Comparison of ENCODE assay signal across 21 mouse cellular contexts in the genomic region with DNA sequence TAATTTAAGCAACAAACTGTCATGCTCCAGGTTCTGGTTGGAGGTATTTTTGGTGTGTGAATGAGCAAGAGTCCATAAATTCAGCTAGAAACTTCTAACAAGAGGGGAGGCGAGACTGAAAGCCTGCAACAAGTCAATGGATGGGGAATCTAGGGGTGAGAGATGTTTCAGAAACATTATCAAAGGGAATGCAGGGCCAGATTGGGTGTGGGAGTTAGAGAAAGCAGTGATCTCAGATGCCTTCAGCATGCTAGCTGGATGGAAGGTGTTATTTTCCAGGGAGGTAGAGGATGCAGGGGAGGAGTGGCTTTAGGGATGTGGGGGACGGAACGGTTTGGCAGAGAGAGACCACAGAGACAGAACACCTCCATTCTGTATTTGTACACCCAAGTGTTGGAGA.
DNase-seq lines count a peak whose midpoint lies in the region; ATAC-seq and TF ChIP-seq lines count a peak whose summit lies in the region.
"Had no signal": no experiment of that assay in that cellular context is flagged by ENCODE, and none has a peak within 500 bp of the region (broad histone marks: within the 10 kb centered on the region; RNA-seq: fewer than 3 reads in every experiment).

No protein-coding gene starts in this region.

- no peak overlapping the region for H3K4me3 ChIP-seq in heart, adult 2 months
- H3K4me3 ChIP-seq in left cerebral cortex, adult 2 months: no peak overlapping the region
- H3K4me3 ChIP-seq: embryonic facial prominence, embryonic 10.5 days; hindbrain, embryonic 13.5 days; lung, embryonic 15.5 days; midbrain, embryonic 10.5 days had no signal

- H3K9ac ChIP-seq in heart, adult 2 months (ENCODE audit: low read depth, low read length): no peak overlapping the region
- H3K9ac ChIP-seq: hindbrain, embryonic 13.5 days; liver, embryonic 14.5 days; lung, embryonic 15.5 days had no signal

- no peak for TF ChIP-seq EP300 in heart, adult 2 months (IDR thresholded peaks at IDR 0.05; ENCODE audit: insufficient read depth, low read depth, low read length)

- peak; percentile 19 for DNase-seq in heart, adult 11 months
- DNase-seq in heart, adult 2 months: no peak
- DNase-seq in right cerebral cortex, adult 18-20 months: peak; percentile 79
- DNase-seq in right cerebral cortex, postnatal 10 days (ENCODE audit: low spot score in 2 of 2): no peak
- DNase-seq in left cerebral cortex, adult 2 months (ENCODE audit: extremely low spot score in 1 of 2, low spot score in 2 of 2): peak; percentile 31 to 50
- DNase-seq in telencephalon, adult 2 months (ENCODE audit: low read depth, low spot score): peak; percentile 84
- no peak for DNase-seq in adrenal gland, postnatal 25 days
- DNase-seq: cerebellum, adult 2 months; gastrocnemius, postnatal 36 days; heart, postnatal 10 days; kidney, adult 8-10 months; kidney, postnatal 36 days; lung, postnatal 4 days; thymus, adult 2 months had no signal

- no peaks in the 10 kb centered on the region for H3K36me3 ChIP-seq in heart, adult 2 months (ENCODE audit: control insufficient read depth, insufficient read depth, low read length)
- H3K36me3 ChIP-seq: embryonic facial prominence, embryonic 10.5 days; G1E; hindbrain, embryonic 13.5 days; lung, embryonic 15.5 days; midbrain, embryonic 10.5 days had no signal

- no peaks in the 10 kb centered on the region for H3K27me3 ChIP-seq in heart, adult 2 months (ENCODE audit: control insufficient read depth, insufficient read depth, low read length)
- H3K27me3 ChIP-seq: hindbrain, embryonic 13.5 days; lung, embryonic 15.5 days had no signal

- no peak for ATAC-seq in megakaryocyte-erythroid progenitor cell, adult 5-6 weeks (replicated peaks; ENCODE audit: low FRiP score, low TSS enrichment, poor library complexity, severe bottlenecking)

- 70% methylated on average over 3 of the region's 3 CpGs for WGBS in heart, adult 2 months

- intact Hi-C loops in heart, adult 2 months (cut with DNase I): no loop called here
- intact Hi-C loops in left cerebral cortex, adult 2 months (cut with DNase I): loop anchor here (1.0 to 5.0 kb wide), 4 partner anchors 35 to 128 kb away; no protein-coding TSS in a partner anchor

- no peak for TF ChIP-seq POLR2A in heart, adult 2 months (IDR thresholded peaks at IDR 0.05; ENCODE audit: insufficient read depth, low read depth, low read length)

- no peak for TF ChIP-seq CTCF in heart, adult 2 months (IDR thresholded peaks at IDR 0.05)
- no peak for TF ChIP-seq CTCF in left cerebral cortex, adult 2 months (IDR thresholded peaks at IDR 0.05)

- no peaks in the 10 kb centered on the region for H3K4me1 ChIP-seq in heart, adult 2 months (ENCODE audit: control insufficient read depth, insufficient read depth, low read length)
- H3K4me1 ChIP-seq: embryonic facial prominence, embryonic 10.5 days; hindbrain, embryonic 13.5 days; lung, embryonic 15.5 days; midbrain, embryonic 10.5 days had no signal

- no peaks in the 10 kb centered on the region for H3K79me2 ChIP-seq in heart, adult 2 months (replicated peaks; ENCODE audit: control insufficient read depth, insufficient read depth, low read length)

- H3K27ac ChIP-seq in heart, adult 2 months: no peak overlapping the region
- H3K27ac ChIP-seq in left cerebral cortex, adult 2 months: peak overlapping the region; percentile 75; the same call in 1 of the 2 replicates
- H3K27ac ChIP-seq: embryonic facial prominence, embryonic 10.5 days; hindbrain, embryonic 13.5 days; liver, embryonic 14.5 days; lung, embryonic 15.5 days; midbrain, embryonic 10.5 days had no signal

Comparison
In these comparisons a context has a peak if more than half of its experiments do, and no peak if none do; other contexts are left out.
1. DNase-seq: peak in heart, adult 11 months (single experiment), right cerebral cortex, adult 18-20 months (single experiment), left cerebral cortex, adult 2 months (2 of 2) and telencephalon, adult 2 months (single experiment); none in heart, adult 2 months (0 of 2), right cerebral cortex, postnatal 10 days (0 of 2) and adrenal gland, postnatal 25 days (single experiment).